Mouse (Mus musculus) limb, embryonic 14.5 days (tissue): ENCODE measurements at regions not wholly inside any gene's neighbourhood (a gene's known extent, or its start where the extent isn't known, plus 50 kb on each side); places are given as distances from the start of the nearest gene placed in this dataset.

ENCODE experiments used
- ATAC-seq: fragments of 200-750 bp; cut with Nextera tagmentation; 2 replicates; pipeline ENCODE4 v1.8.0; 2017; ENCODE audit warnings: low read depth, moderate number of reproducible peaks, moderate TSS enrichment; ENCODE audit not compliant: low FRiP score
- DNase-seq: peaks from one replicate; pipeline ENCODE4 v3.0.0-alpha.2; 2015; ENCODE audit warnings: low spot score
- H3K27ac ChIP-seq: fragments of 300-500 bp; sonication (generic); replicated peaks from 2 replicates; pipeline ENCODE4 v1.5.1; 2014; ENCODE audit warnings: low read depth, mild to moderate bottlenecking, low read length, moderate library complexity, mixed read lengths
- H3K27me3 ChIP-seq: fragments of 300-500 bp; sonication (generic); 2 replicates; pipeline ENCODE4 v1.6.1; 2014; ENCODE audit warnings: low read length, mixed read lengths; ENCODE audit not compliant: control insufficient read depth, insufficient read depth
- H3K36me3 ChIP-seq: fragments of 300-500 bp; sonication (generic); 2 replicates; pipeline ENCODE4 v1.6.1; 2014; ENCODE audit warnings: mild to moderate bottlenecking, low read length, moderate library complexity, mixed read lengths; ENCODE audit not compliant: control insufficient read depth, insufficient read depth
- H3K4me1 ChIP-seq: fragments of 300-500 bp; sonication (generic); 2 replicates; pipeline ENCODE4 v1.6.1; 2014; ENCODE audit warnings: antibody characterized with exemption, low read length, mixed read lengths; ENCODE audit not compliant: control insufficient read depth, insufficient read depth
- H3K4me2 ChIP-seq: fragments of 300-500 bp; sonication (generic); replicated peaks from 2 replicates; pipeline ENCODE4 v1.6.1; 2014; ENCODE audit warnings: low read depth, mild to moderate bottlenecking, low read length, moderate library complexity; ENCODE audit not compliant: severe bottlenecking
- H3K4me3 ChIP-seq: fragments of 300-500 bp; sonication (generic); replicated peaks from 2 replicates; pipeline ENCODE4 v1.5.1; 2014; ENCODE audit warnings: low read length
- H3K9ac ChIP-seq: fragments of 300-500 bp; sonication (generic); 2 replicates; pipeline ENCODE4 v1.6.1; 2014; ENCODE audit warnings: mild to moderate bottlenecking, low read depth, low read length, moderate library complexity; ENCODE audit not compliant: severe bottlenecking
- H3K9me3 ChIP-seq: fragments of 300-500 bp; sonication (generic); 2 replicates; pipeline ENCODE4 v1.6.1; 2016; ENCODE audit warnings: low read length; ENCODE audit not compliant: control insufficient read depth
- POLR2A ChIP-seq: fragments of 200-500 bp; IDR thresholded peaks from 2 replicates; pipeline ENCODE4 v1.8.0; 2012; ENCODE audit warnings: inconsistent platforms, mild to moderate bottlenecking, moderate library complexity, borderline replicate concordance; ENCODE audit not compliant: insufficient read depth, insufficient read length; ENCODE audit errors: extremely low read depth
- WGBS: fragments of 180-500 bp; shearing (Covaris S2); extraction: QIAGEN DNeasy Blood & Tissue Kit; methylation state at CpG from one replicate; pipeline ENCODE4 v1.1.7; 2014; 5-methylcytosine and 5-hydroxymethylcytosine counted together

DNA sequence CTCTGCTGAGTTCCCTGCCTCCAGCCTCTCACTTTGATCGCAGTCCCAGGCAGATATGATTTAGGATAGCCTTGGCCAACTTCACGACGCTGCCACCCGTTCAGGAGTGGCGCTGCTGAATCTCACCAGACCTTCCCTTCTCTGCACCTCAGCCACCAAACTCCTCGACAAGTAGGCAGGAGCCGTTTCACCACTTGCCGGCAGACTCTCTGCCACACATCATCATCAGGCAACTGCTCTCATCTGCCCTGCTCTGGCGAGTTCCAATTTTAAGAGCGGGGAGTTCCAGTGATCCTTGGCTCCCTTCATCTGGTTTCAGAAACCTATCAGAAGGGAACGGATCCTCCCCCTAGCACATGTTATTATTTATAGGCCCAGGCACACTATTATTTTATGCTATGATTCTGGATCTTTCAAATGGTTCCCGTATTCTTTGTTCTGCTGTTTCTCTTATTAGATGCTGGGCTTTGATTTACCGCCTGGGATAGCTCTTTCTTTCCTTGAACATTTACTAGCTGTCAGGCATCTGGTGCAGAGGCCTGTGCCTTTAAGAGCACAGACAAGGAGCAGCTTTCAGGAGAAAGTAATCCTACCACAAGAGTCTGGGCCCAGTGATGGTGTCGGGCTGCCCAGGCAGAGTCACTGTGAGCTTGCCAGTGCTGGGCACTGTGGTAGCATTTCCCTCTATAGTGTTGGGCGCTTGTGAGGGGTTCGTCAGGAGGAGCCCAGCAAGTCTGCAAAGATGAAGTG is 722.3 kb downstream of the Vrk1 start:
- ATAC-seq (peak; percentile 58; the same call in 1 of the 2 replicates), DNase-seq (peak; percentile 57)
- no peak for TF ChIP-seq POLR2A
- no peaks in the 10 kb centered on the region for H3K27me3 ChIP-seq
- H3K27ac ChIP-seq, result no peak overlapping the region
- H3K9ac ChIP-seq, result no peak overlapping the region
- WGBS, result 27% methylated on average over 16 of the region's 16 CpGs
- H3K4me2 ChIP-seq, result no peak overlapping the region
- no peaks in the 10 kb centered on the region for H3K36me3 ChIP-seq
- H3K9me3 ChIP-seq, result no peaks in the 10 kb centered on the region
- no peak overlapping the region for H3K4me3 ChIP-seq
- 0 out of 2 replicates have a peak, but pooled peaks cover 3% of the 10 kb centered on the region for H3K4me1 ChIP-seq

DNA sequence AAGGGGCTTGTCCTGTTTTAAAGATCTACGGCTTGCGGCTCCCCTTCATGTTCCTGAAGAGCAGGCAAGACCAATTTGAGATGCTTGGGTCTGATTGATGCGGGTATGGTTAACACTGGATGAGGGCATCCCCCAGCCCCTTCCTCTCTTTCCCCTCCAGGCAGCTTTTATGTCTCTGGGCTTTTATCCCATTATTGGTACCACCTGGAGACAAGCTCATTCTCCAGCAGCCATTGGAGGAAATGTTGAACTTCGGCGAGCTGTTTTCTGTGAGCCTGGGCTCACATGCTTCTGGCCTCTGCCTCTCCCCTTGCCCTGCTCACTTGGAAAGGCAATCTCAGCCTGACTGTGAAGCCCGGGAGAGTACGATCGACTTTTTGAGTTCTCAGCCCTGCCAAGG is 738.7 kb downstream of the Vrk1 start:
- no peak overlapping the region for H3K4me2 ChIP-seq
- no peak overlapping the region for H3K4me3 ChIP-seq
- H3K36me3 ChIP-seq, result no peaks in the 10 kb centered on the region
- H3K27ac ChIP-seq, result no peak overlapping the region
- no peaks in the 10 kb centered on the region for H3K4me1 ChIP-seq
- no peak overlapping the region for H3K9ac ChIP-seq
- DNase-seq, result no peak
- no peak for TF ChIP-seq POLR2A
- no peak for ATAC-seq
- no peaks in the 10 kb centered on the region for H3K27me3 ChIP-seq
- H3K9me3 ChIP-seq, result no peaks in the 10 kb centered on the region
- WGBS, result 27% methylated on average over 8 of the region's 8 CpGs

DNA sequence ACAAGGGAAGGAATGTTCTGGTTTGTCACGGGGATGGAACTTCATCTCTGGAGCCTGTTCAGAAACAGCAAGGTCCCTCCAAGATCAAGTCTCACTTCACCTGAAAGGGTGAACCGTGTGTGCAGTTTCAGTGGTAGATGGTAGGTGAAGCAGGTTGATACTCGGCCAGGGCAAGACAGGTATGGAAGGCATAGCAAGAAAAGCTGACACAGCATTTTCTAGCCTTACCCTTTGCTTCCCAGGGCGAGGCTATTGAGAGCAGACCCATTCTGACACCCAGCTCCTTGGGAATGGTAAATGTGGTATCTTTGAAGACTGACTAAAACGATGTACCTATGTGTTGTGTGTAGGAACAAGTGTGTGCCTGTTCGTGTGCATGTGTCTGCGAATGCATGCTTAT is 724.9 kb upstream of the 3110018I06Rik start:
- Histone ChIP-seq H3K27ac (no peak overlapping the region), H3K27me3 (no peaks in the 10 kb centered on the region), H3K4me2 (no peak overlapping the region), H3K9ac (no peak overlapping the region), H3K4me1 (no peaks in the 10 kb centered on the region), H3K36me3 (no peaks in the 10 kb centered on the region), H3K4me3 (no peak overlapping the region), H3K9me3 (peaks cover 4% of the 10 kb centered on the region; the same call in 1 of the 2 replicates)
- DNase-seq, result no peak
- no peak for TF ChIP-seq POLR2A
- WGBS, result 84% methylated on average over 7 of the region's 7 CpGs
- no peak for ATAC-seq

DNA sequence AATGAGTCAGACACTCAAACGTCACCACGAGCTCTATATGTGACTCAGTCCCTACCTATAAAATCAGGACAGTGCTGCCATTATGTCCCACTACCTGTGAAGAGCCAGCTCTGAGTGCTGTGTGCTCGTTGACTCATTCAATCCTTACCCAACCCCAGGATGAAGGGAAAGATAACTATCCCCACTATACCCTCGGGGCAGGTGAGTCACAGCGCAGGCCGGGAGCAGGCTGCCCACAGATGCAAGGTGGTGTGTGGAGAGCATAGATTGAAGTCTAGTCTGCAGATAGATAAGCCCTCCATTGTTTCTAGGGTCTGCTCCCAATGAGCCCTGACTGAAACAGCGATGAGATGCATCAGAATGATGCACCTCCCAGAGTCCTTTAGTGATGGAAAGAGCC is 723.9 kb upstream of the 3110018I06Rik start:
- WGBS, result 76% methylated on average over 7 of the region's 7 CpGs
- Histone ChIP-seq H3K9me3 (peaks cover 3% of the 10 kb centered on the region; the same call in 1 of the 2 replicates), H3K9ac (no peak overlapping the region), H3K4me2 (no peak overlapping the region), H3K36me3 (no peaks in the 10 kb centered on the region), H3K27me3 (no peaks in the 10 kb centered on the region), H3K27ac (no peak overlapping the region), H3K4me3 (no peak overlapping the region), H3K4me1 (no peaks in the 10 kb centered on the region)
- DNase-seq (no peak), ATAC-seq (no peak)
- no peak for TF ChIP-seq POLR2A

DNA sequence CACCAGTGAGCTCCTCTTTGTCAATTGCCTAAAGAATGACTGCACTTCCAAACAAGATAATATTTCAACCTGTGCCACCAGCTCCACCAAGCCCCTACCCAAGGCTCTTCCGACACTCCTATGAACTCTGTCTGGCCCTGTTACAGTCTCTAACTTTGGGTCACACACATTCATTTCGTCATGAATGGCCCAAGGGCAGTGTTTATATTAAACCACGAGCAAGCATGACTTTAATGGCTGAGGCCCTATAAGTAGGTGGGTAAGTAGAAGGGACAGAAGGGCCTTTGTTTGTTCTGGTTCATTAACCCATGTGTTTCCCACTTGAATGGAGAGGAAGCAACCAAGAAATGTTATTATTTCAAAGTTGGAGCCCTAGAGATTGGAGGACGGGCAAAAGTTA is 714.9 kb upstream of the 3110018I06Rik start:
- 34% methylated on average over 4 of the region's 4 CpGs for WGBS
- no peaks in the 10 kb centered on the region for H3K27me3 ChIP-seq
- no peaks in the 10 kb centered on the region for H3K9me3 ChIP-seq
- peaks cover 10% of the 10 kb centered on the region for H3K4me1 ChIP-seq
- no peak overlapping the region for H3K9ac ChIP-seq
- no peak for TF ChIP-seq POLR2A
- H3K4me3 ChIP-seq, result no peak overlapping the region
- no peaks in the 10 kb centered on the region for H3K36me3 ChIP-seq
- H3K27ac ChIP-seq, result no peak overlapping the region
- H3K4me2 ChIP-seq, result no peak overlapping the region
- ATAC-seq (no peak), DNase-seq (peak; percentile 12)

DNA sequence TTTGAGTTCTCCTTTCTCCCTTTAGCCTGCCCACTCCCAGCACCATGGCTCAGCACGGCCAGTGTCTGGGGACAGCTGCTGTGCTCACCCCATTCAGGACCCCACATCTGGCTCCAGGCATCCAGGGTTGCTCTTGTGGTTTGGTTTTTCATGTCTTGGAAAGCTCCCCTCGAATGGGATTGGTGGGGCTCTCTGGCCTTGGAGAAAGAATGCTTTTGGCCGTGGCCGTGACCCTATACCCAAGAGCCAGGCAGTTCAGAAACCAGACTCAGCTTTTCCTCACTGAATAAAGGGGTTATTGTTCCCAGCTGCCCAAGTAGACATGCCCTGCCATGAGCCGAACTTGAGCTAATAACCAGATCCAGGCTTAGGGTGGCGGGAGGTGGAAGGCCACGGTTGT is 691.8 kb upstream of the 3110018I06Rik start:
- no peaks in the 10 kb centered on the region for H3K9me3 ChIP-seq
- no peak for TF ChIP-seq POLR2A
- DNase-seq (peak; percentile 44), ATAC-seq (peak; percentile 60; the same call in 1 of the 2 replicates)
- H3K27me3 ChIP-seq, result no peaks in the 10 kb centered on the region
- H3K4me3 ChIP-seq, result no peak overlapping the region
- peak overlapping the region; percentile 75 for H3K27ac ChIP-seq
- no peaks in the 10 kb centered on the region for H3K36me3 ChIP-seq
- H3K9ac ChIP-seq, result no peak overlapping the region
- H3K4me1 ChIP-seq, result peaks cover 11% of the 10 kb centered on the region
- 25% methylated on average over 7 of the region's 7 CpGs for WGBS
- no peak overlapping the region for H3K4me2 ChIP-seq
